27 mouse cellular contexts compared by ENCODE assay signal in the genomic region with DNA sequence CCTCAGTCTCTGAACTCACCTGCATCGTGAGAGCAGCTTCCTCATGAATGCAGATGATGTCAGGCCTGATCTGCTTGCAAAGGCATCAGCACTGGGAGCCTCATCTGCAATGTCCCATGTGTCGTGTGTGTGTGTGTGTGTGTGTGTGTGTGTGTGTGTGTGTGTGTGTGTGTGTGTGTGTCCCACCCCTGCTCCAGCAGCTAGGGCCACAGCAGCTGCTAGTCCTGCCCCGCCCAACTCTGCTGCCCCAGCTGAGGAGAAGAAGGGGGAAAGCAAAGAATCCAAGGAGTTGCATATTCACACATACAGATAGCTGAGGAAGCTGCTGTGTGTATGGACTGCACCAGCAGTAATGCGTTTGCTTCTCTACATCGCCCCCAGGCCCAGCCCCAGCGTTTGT. TPM values are rescaled to one million over a fixed set of nuclear protein-coding genes. Genes with fewer than 3 reads are reported as not detected.
DNase-seq lines count a peak whose midpoint lies in the region; ATAC-seq and TF ChIP-seq lines count a peak whose summit lies in the region.
"Had no signal": no experiment of that assay in that cellular context is flagged by ENCODE, and none has a peak within 500 bp of the region (broad histone marks: within the 10 kb centered on the region; RNA-seq: fewer than 3 reads in every experiment).

No protein-coding gene starts in this region.

- no peaks in the 10 kb centered on the region for H3K4me1 ChIP-seq in heart, embryonic 10.5 days
- peaks cover 10% of the 10 kb centered on the region for H3K4me1 ChIP-seq in limb, embryonic 10.5 days
- H3K4me1 ChIP-seq: embryonic facial prominence, embryonic 10.5 days; embryonic facial prominence, embryonic 12.5 days; forebrain, embryonic 10.5 days; forebrain, embryonic 12.5 days had no signal

- H3K27me3 ChIP-seq in heart, embryonic 10.5 days (ENCODE audit: insufficient read depth, poor library complexity, severe bottlenecking), result peaks cover 17% of the 10 kb centered on the region; the same call in 1 of the 2 replicates
- H3K27me3 ChIP-seq in limb, embryonic 10.5 days (ENCODE audit: low read depth, poor library complexity, severe bottlenecking), result no peaks in the 10 kb centered on the region
- H3K27me3 ChIP-seq in myocyte (ENCODE audit: control insufficient read depth, insufficient read depth, insufficient read length), result no peaks in the 10 kb centered on the region
- H3K27me3 ChIP-seq: embryonic facial prominence, embryonic 12.5 days; forebrain, embryonic 12.5 days had no signal

- no peaks in the 10 kb centered on the region for H3K9me3 ChIP-seq in heart, embryonic 10.5 days
- no peaks in the 10 kb centered on the region for H3K9me3 ChIP-seq in limb, embryonic 10.5 days (replicated peaks)
- H3K9me3 ChIP-seq: embryonic facial prominence, embryonic 10.5 days; embryonic facial prominence, embryonic 12.5 days; forebrain, embryonic 10.5 days; forebrain, embryonic 12.5 days had no signal

- intact Hi-C loops in heart, postnatal 14 days (cut with DNase I), result no loop called here

- no peak for ATAC-seq in erythroid progenitor cell, adult 5-6 weeks (replicated peaks; ENCODE audit: low FRiP score, poor library complexity, severe bottlenecking)
- ATAC-seq: activated CD4-positive, CD25-positive, alpha-beta regulatory T cell, adult 4 months; forebrain, embryonic 14.5 days; forebrain, embryonic 16.5 days had no signal

- H3K4me2 ChIP-seq in myocyte (ENCODE audit: low read depth), result no peak overlapping the region
- H3K4me2 ChIP-seq: embryonic facial prominence, embryonic 12.5 days; forebrain, embryonic 12.5 days had no signal

- no peak overlapping the region for H3K27ac ChIP-seq in heart, embryonic 10.5 days
- H3K27ac ChIP-seq in limb, embryonic 10.5 days, result no peak overlapping the region
- H3K27ac ChIP-seq: embryonic facial prominence, embryonic 10.5 days; embryonic facial prominence, embryonic 12.5 days; forebrain, embryonic 10.5 days; forebrain, embryonic 12.5 days had no signal

- no peak overlapping the region for H3ac ChIP-seq in myocyte (ENCODE audit: control insufficient read depth, insufficient read length)

- no peaks in the 10 kb centered on the region for H3K36me3 ChIP-seq in heart, embryonic 10.5 days
- no peaks in the 10 kb centered on the region for H3K36me3 ChIP-seq in limb, embryonic 10.5 days
- no peaks in the 10 kb centered on the region for H3K36me3 ChIP-seq in myocyte (ENCODE audit: control insufficient read depth, insufficient read depth)
- H3K36me3 ChIP-seq: embryonic facial prominence, embryonic 10.5 days; embryonic facial prominence, embryonic 12.5 days; forebrain, embryonic 10.5 days; forebrain, embryonic 12.5 days had no signal

- WGBS in heart, embryonic 10.5 days, result 80% methylated on average over 6 of the region's 6 CpGs
- 83% methylated on average over 6 of the region's 6 CpGs for WGBS in limb, embryonic 10.5 days

- H3K79me2 ChIP-seq in myocyte (ENCODE audit: control insufficient read depth, insufficient read depth), result no peaks in the 10 kb centered on the region

- no peak overlapping the region for H3K4me3 ChIP-seq in heart, embryonic 10.5 days
- no peak overlapping the region for H3K4me3 ChIP-seq in limb, embryonic 10.5 days
- no peak overlapping the region for H3K4me3 ChIP-seq in myocyte
- H3K4me3 ChIP-seq: embryonic facial prominence, embryonic 10.5 days; embryonic facial prominence, embryonic 12.5 days; forebrain, embryonic 10.5 days; forebrain, embryonic 12.5 days had no signal

- peak; percentile 70 for DNase-seq in heart, embryonic 10.5 days (ENCODE audit: low spot score)
- no peak for DNase-seq in heart, postnatal 14 days
- DNase-seq in limb, embryonic 10.5 days (ENCODE audit: low spot score), result peak; percentile 26
- DNase-seq in right cerebral cortex, adult 2 months (ENCODE audit: low spot score in 2 of 2), result no peak
- DNase-seq: adrenal gland, adult 8-10 months; adrenal gland, postnatal 14 days; adrenal gland, postnatal 36 days; cerebellum, adult 11-12 months; cerebellum, adult 2 months; cerebellum, adult 9-10 months; cerebellum, postnatal 10 days; cerebellum, postnatal 25 days had no signal

- no peak for TF ChIP-seq POLR2A in myocyte (IDR thresholded peaks at IDR 0.05; ENCODE audit: insufficient read length, low read depth)

TF ChIP-seq in myocyte, 11 proteins besides CTCF, POLR2A, EP300 and RAD21:
- TF ChIP-seq TCF3 (IDR thresholded peaks at IDR 0.05; ENCODE audit: insufficient read length, low read depth), result peak; percentile 33
- no peak for TF ChIP-seq MAX (IDR thresholded peaks at IDR 0.05; ENCODE audit: low read depth)
- peak in 2 of 3 experiments; percentile 44 to 85 for TF ChIP-seq MYOD1 (IDR thresholded peaks at IDR 0.05; ENCODE audit: control insufficient read depth in 1 of 3, insufficient read length in 2 of 3, low read depth in 2 of 3)
- no peak for TF ChIP-seq POLR2AphosphoS2 (IDR thresholded peaks at IDR 0.05; ENCODE audit: insufficient read length, low read depth)
- TF ChIP-seq MYOG (IDR thresholded peaks at IDR 0.05; ENCODE audit: control insufficient read depth in 1 of 3, insufficient read depth in 1 of 3, insufficient read length in 2 of 3, low read depth in 2 of 3), result peak in 2 of 3 experiments; percentile 78 to 90

RNA-seq across cellular contexts. Expression of a gene that starts 19.1 kb away (rescaled TPM):
- not detected in 2 replicates for polyA plus RNA-seq in heart, embryonic 10.5 days (2016; fragmentation: Nextera tagmentation; extraction: Ambion mirVana)
- total RNA-seq in heart, postnatal 14 days (2021), result not detected
- not detected in 2 replicates for polyA plus RNA-seq in limb, embryonic 10.5 days (2016; fragmentation: Nextera tagmentation; extraction: Ambion mirVana)
- not detected for polyA plus RNA-seq in myocyte (2012; fragmentation: generic; extraction: Trizol)
- total RNA-seq in erythroid progenitor cell, adult 5-6 weeks (2015; ENCODE audit: low replicate concordance), result not detected in 2 replicates
- total RNA-seq in erythroid progenitor cell, adult 5-6 weeks (2017; ENCODE audit: low replicate concordance), result not detected in 2 replicates
- total RNA-seq: adrenal gland, adult 18-20 months; adrenal gland, adult 8-10 months; adrenal gland, postnatal 14 days; adrenal gland, postnatal 36 days; ES-E14; MEL had no signal
- polyA plus RNA-seq: activated CD4-positive, CD25-positive, alpha-beta regulatory T cell, adult 4 months; C2C12; cerebellum, adult 2 months; cortical plate, adult 2 months; embryonic facial prominence, embryonic 12.5 days; embryonic facial prominence, embryonic 14.5 days; forebrain, embryonic 12.5 days; forebrain, embryonic 14.5 days; forebrain, embryonic 16.5 days had no signal

RNA-seq across cellular contexts. Expression of a gene that starts 45.2 kb away (rescaled TPM):
- polyA plus RNA-seq in heart, embryonic 10.5 days (2016; fragmentation: Nextera tagmentation; extraction: Ambion mirVana), result 22.7 and 31.3 TPM in 2 replicates
- total RNA-seq in heart, postnatal 14 days (2021), result 10 to 100 TPM; 15.5 to 16.4 TPM
- polyA plus RNA-seq in limb, embryonic 10.5 days (2016; fragmentation: Nextera tagmentation; extraction: Ambion mirVana), result 17.7 and 19.2 TPM in 2 replicates
- polyA plus RNA-seq in myocyte (2012; fragmentation: generic; extraction: Trizol), result 30.3 TPM
- total RNA-seq in erythroid progenitor cell, adult 5-6 weeks (2015; ENCODE audit: low replicate concordance), result 46.5 and 50.8 TPM in 2 replicates
- total RNA-seq in erythroid progenitor cell, adult 5-6 weeks (2017; ENCODE audit: low replicate concordance), result 44.3 and 45.0 TPM in 2 replicates

RNA-seq across cellular contexts. Expression of a gene that starts 59.1 kb away (rescaled TPM):
- 79.9 and 92.8 TPM in 2 replicates for polyA plus RNA-seq in heart, embryonic 10.5 days (2016; fragmentation: Nextera tagmentation; extraction: Ambion mirVana)
- 10 to 100 TPM; 27.3 to 28.9 TPM for total RNA-seq in heart, postnatal 14 days (2021)
- polyA plus RNA-seq in limb, embryonic 10.5 days (2016; fragmentation: Nextera tagmentation; extraction: Ambion mirVana), result 106 and 107 TPM in 2 replicates
- 57.3 TPM for polyA plus RNA-seq in myocyte (2012; fragmentation: generic; extraction: Trizol)
- total RNA-seq in erythroid progenitor cell, adult 5-6 weeks (2015; ENCODE audit: low replicate concordance), result 25.2 and 46.9 TPM in 2 replicates
- 22.1 and 24.4 TPM in 2 replicates for total RNA-seq in erythroid progenitor cell, adult 5-6 weeks (2017; ENCODE audit: low replicate concordance)

Comparison
In these comparisons a context has a peak if more than half of its experiments do, and no peak if none do; other contexts are left out.
1. DNase-seq: peak in heart, embryonic 10.5 days (single experiment) and limb, embryonic 10.5 days (single experiment); none in heart, postnatal 14 days (0 of 2) and right cerebral cortex, adult 2 months (0 of 2).